Mouse (Mus musculus) small intestine, adult 2 months (tissue): Measurements from ENCODE around the gene Lrrc74b.

Experiments
- CTCF ChIP-seq: fragments of 200-500 bp; IDR thresholded peaks from 2 replicates; pipeline ENCODE4 v1.5.1; 2012; ENCODE audit warnings: low read depth, mild to moderate bottlenecking, control low read depth, inconsistent platforms, low read length, moderate library complexity, mixed read lengths; ENCODE audit not compliant: insufficient replicate concordance, insufficient read length; ENCODE audit errors: extremely low read depth
- POLR2A ChIP-seq: fragments of 200-500 bp; IDR thresholded peaks from 2 replicates; pipeline ENCODE4 v1.6.1; 2012; ENCODE audit warnings: low read depth, mild to moderate bottlenecking, control low read depth, inconsistent platforms, low read length, moderate library complexity

DNA sequence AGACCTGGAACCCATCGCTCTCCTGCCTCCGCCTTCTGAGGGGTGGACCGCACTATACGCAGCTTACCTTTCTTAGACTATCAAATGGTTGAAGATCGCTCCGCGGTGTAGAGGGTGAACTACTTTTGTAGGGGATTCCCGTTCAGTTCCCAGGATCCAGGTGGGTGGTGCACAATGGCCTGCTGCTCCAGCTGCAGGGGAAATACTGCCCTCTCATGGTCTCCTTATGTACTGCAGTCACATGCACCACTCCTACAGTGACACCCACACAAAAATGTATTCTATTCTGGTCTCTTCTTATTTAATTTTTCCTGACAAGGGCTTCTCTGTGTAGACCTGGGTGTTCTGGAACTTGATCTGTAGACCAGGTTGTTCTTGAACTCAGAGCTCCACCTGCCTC is 22.0 kb upstream of the Lrrc74b start, which contains the start of gene Slc7a4:
- no peak for TF ChIP-seq POLR2A
- TF ChIP-seq CTCF, result peak; percentile 65; the same call in 1 of the 2 replicates
